Mouse (Mus musculus) lung, embryonic 15.5 days (tissue): ENCODE results near the gene Pah. TPM values are rescaled to one million over a fixed set of nuclear protein-coding genes. Genes with fewer than 3 reads are reported as not detected.

Experiments used
- ATAC-seq: fragments of 200-750 bp; cut with Nextera tagmentation; 2 replicates; pipeline ENCODE4 v1.8.0; 2017; ENCODE audit warnings: moderate number of reproducible peaks, borderline replicate concordance; ENCODE audit not compliant: low FRiP score, low TSS enrichment; ENCODE audit errors: extremely low read depth
- H3K27ac ChIP-seq: fragments of 300-500 bp; sonication (generic); 2 replicates; pipeline ENCODE4 v1.5.1; 2015; ENCODE audit warnings: moderate library complexity, mild to moderate bottlenecking, inconsistent platforms
- H3K27me3 ChIP-seq: fragments of 300-500 bp; sonication (generic); 2 replicates; pipeline ENCODE4 v1.6.1; 2015; ENCODE audit warnings: inconsistent platforms
- H3K36me3 ChIP-seq: fragments of 300-500 bp; sonication (generic); 2 replicates; pipeline ENCODE4 v1.6.1; 2015; ENCODE audit warnings: inconsistent platforms
- H3K4me1 ChIP-seq: fragments of 300-500 bp; sonication (generic); 2 replicates; pipeline ENCODE4 v1.6.1; 2015; ENCODE audit warnings: inconsistent platforms
- H3K4me2 ChIP-seq: fragments of 300-500 bp; sonication (generic); 2 replicates; pipeline ENCODE4 v1.6.1; 2015; ENCODE audit warnings: inconsistent platforms, mild to moderate bottlenecking, moderate library complexity
- H3K4me3 ChIP-seq: fragments of 300-500 bp; sonication (generic); 2 replicates; pipeline ENCODE4 v1.5.1; 2015; ENCODE audit warnings: mild to moderate bottlenecking, inconsistent platforms
- H3K9ac ChIP-seq: fragments of 300-500 bp; sonication (generic); 2 replicates; pipeline ENCODE4 v1.6.1; 2015; ENCODE audit warnings: inconsistent platforms
- H3K9me3 ChIP-seq: fragments of 300-500 bp; sonication (generic); 2 replicates; pipeline ENCODE4 v1.6.1; 2016; ENCODE audit warnings: inconsistent platforms
- WGBS: fragments of 180-500 bp; shearing (Covaris S2); methylation state at CpG from one replicate; pipeline ENCODE4 v1.1.7; 2015; 5-methylcytosine and 5-hydroxymethylcytosine counted together
- polyA plus RNA-seq: library from polyadenylated mRNA; unstranded; fragments of >200 nt; fragmentation: Nextera tagmentation; extraction: Ambion mirVana; gene quantifications from 2 replicates; pipeline ENCODE4 v1.2.1, GENCODE M21; 2015

Gene Pah
- polyA plus RNA-seq, 1 experiment from 2014 or later = 0.34 TPM

DNA sequence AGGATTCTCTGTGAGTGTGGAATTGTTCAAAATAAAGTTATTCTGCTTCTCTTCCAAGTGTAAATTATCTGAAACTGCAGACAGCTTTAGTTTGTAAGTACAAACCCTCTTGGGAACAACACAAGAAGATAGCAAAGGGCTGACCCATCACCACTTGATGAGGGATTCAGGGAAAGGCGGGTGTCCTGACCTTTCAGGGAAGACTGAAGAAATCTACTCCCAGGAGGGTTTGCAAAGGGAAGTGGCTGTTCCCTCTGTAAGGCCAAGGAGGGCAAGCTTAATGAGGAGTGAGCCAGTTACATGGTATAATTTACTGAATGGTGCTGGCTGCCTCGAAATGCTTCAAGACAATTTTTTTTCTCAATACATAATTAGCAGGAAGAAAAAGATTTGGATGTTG, 72.3 kb downstream of the Pah start:
- Histone ChIP-seq H3K4me2 (no peak overlapping the region), H3K27me3 (no peaks in the 10 kb centered on the region), H3K27ac (no peak overlapping the region), H3K9ac (no peak overlapping the region), H3K9me3 (no peaks in the 10 kb centered on the region), H3K4me1 (no peaks in the 10 kb centered on the region), H3K4me3 (no peak overlapping the region), H3K36me3 (no peaks in the 10 kb centered on the region)
- WGBS = 39% methylated on average over 2 of the region's 2 CpGs
- ATAC-seq = no peak

DNA sequence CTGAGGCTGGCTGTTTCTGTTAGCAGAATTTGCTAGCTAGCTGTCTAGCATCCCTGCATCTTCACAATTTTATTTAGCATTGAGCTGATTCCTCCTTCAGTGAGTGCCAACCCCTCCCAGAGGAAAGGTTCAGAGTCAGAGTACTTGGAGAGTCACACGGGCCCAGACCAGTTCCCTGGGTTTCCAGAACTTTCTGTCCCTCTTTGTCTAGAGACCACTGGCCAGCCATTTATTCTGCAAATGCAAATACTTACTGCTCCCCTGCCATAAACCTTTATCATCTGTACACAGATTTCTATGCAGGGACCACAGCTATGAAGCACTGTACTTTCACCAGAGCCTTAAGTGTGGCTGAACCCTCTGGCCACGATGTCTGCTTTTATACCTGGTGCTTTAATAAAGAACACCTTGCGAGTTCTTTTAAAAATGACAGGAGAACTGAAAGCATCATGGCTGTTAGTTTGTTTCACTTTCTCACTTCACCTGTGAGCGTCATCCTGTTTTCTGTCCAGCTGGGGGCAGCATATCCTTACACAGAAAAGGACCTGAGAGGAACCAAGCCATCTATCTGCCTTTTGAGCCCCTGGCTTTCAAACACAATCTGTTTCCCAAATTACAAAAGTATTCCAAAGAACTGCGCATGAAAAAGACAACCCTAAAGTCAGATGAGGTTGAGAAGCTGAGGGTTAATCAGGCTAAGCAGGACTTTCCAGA, 74.9 kb downstream of the Pah start:
- no peak overlapping the region for H3K4me2 ChIP-seq
- 37% methylated on average over 5 of the region's 5 CpGs for WGBS
- no peak for ATAC-seq

GRCm38 (mm10) chr10:87597075-87597677, 75.6 kb downstream of the Pah start:
- Histone ChIP-seq H3K27ac (no peak overlapping the region), H3K4me3 (no peak overlapping the region), H3K27me3 (no peaks in the 10 kb centered on the region), H3K36me3 (no peaks in the 10 kb centered on the region), H3K9ac (no peak overlapping the region), H3K9me3 (no peaks in the 10 kb centered on the region), H3K4me1 (no peaks in the 10 kb centered on the region), H3K4me2 (no peak overlapping the region)
- 62% methylated on average over 9 of the region's 9 CpGs for WGBS
- no peak for ATAC-seq

More for the DNA sequence above, 74.9 kb downstream of the Pah start:
- no peak overlapping the region for H3K4me3 ChIP-seq
- H3K4me1 ChIP-seq = no peaks in the 10 kb centered on the region
- H3K9ac ChIP-seq = no peak overlapping the region
- H3K27me3 ChIP-seq = no peaks in the 10 kb centered on the region
- no peaks in the 10 kb centered on the region for H3K36me3 ChIP-seq
- no peaks in the 10 kb centered on the region for H3K9me3 ChIP-seq
- H3K27ac ChIP-seq = no peak overlapping the region

- WGBS = 42% methylated on average over 1 of the region's 1 CpGs
- Histone ChIP-seq H3K9ac (no peak overlapping the region), H3K4me1 (no peaks in the 10 kb centered on the region), H3K27me3 (no peaks in the 10 kb centered on the region), H3K36me3 (no peaks in the 10 kb centered on the region), H3K4me3 (no peak overlapping the region), H3K27ac (no peak overlapping the region), H3K4me2 (no peak overlapping the region), H3K9me3 (no peaks in the 10 kb centered on the region)
- ATAC-seq = no peak
Measured at GRCm38 (mm10) chr10:87602151-87602550, 80.6 kb downstream of the Pah start.

GRCm38 (mm10) chr10:87625196-87625595, 103.6 kb downstream of the Pah start:
- H3K27ac ChIP-seq = no peak overlapping the region
- no peaks in the 10 kb centered on the region for H3K36me3 ChIP-seq
- no peak overlapping the region for H3K9ac ChIP-seq
- H3K4me3 ChIP-seq = no peak overlapping the region
- no peaks in the 10 kb centered on the region for H3K27me3 ChIP-seq
- H3K9me3 ChIP-seq = no peaks in the 10 kb centered on the region
- ATAC-seq = no peak
- H3K4me1 ChIP-seq = no peaks in the 10 kb centered on the region
- 58% methylated on average over 1 of the region's 1 CpGs for WGBS
- H3K4me2 ChIP-seq = no peak overlapping the region

Other genes with a start within 250 kb of the Pah start
- 2.4 and 3.5 TPM in 2 replicates for gene Ascl1, start 28.1 kb upstream of the Pah start, polyA plus RNA-seq